Mouse (Mus musculus) CH12.LX (cell line): Measurements from ENCODE around the gene Usp13. TPM values are rescaled to one million over a fixed set of nuclear protein-coding genes. Genes with fewer than 3 reads are reported as not detected.

Experiments used
- DNase-seq: peaks from one replicate; pipeline ENCODE4 v3.0.0-alpha.2; 2013; ENCODE audit errors: extremely low read depth
- H3K27ac ChIP-seq: 2 replicates; pipeline ENCODE4 v1.5.1; 2012; ENCODE audit warnings: low read depth, mild to moderate bottlenecking, control low read depth, moderate library complexity; ENCODE audit not compliant: insufficient read depth
- H3K27me3 ChIP-seq: replicated peaks from 2 replicates; pipeline ENCODE3; 2012; ENCODE audit warnings: inconsistent platforms
- H3K36me3 ChIP-seq, 2 experiments: replicated peaks in 1 of 2; 2 replicates each; pipeline versions ENCODE3 to v1.6.1; 2012; ENCODE audit warnings: inconsistent platforms in 1 of 2, low read length in 1 of 2, mild to moderate bottlenecking in 1 of 2, mixed read lengths in 1 of 2, moderate library complexity in 1 of 2; ENCODE audit not compliant: control insufficient read depth in 1 of 2, insufficient read depth in 1 of 2
- H3K4me1 ChIP-seq, 2 experiments: 2 replicates each; pipeline ENCODE4 v1.6.1; 2012; ENCODE audit warnings: inconsistent platforms in 1 of 2, moderate library complexity in 1 of 2; ENCODE audit not compliant: insufficient read depth in 2 of 2, control insufficient read depth in 1 of 2
- H3K4me2 ChIP-seq: 2 replicates; pipeline ENCODE4 v1.6.1; 2012; ENCODE audit warnings: low read depth, mild to moderate bottlenecking, control low read depth; ENCODE audit not compliant: poor library complexity, insufficient read depth, severe bottlenecking
- H3K4me3 ChIP-seq, 3 experiments: fragments of 150-350 bp in 1 of 3; sonication (generic) in 1 of 3; replicated peaks in 1 of 3; 2 replicates each; pipeline versions ENCODE3 to v1.5.1; 2011 to 2012; ENCODE audit warnings: low read depth in 2 of 3, low read length in 2 of 3, mild to moderate bottlenecking in 2 of 3, moderate library complexity in 2 of 3, control low read depth in 1 of 3, improper control_type of control experiment in 1 of 3, inconsistent platforms in 1 of 3, mixed read lengths in 1 of 3; ENCODE audit not compliant: poor library complexity in 1 of 3
- H3K79me2 ChIP-seq: replicated peaks from 2 replicates; pipeline ENCODE4 v1.6.1; 2012; ENCODE audit warnings: mild to moderate bottlenecking, moderate library complexity; ENCODE audit not compliant: control insufficient read depth, poor library complexity, insufficient read depth, severe bottlenecking; ENCODE audit errors: extremely low read depth
- H3K9ac ChIP-seq: 2 replicates; pipeline ENCODE4 v1.6.1; 2012; ENCODE audit warnings: low read depth, mild to moderate bottlenecking, control low read depth, moderate library complexity; ENCODE audit not compliant: insufficient read depth
- H3K9me3 ChIP-seq: replicated peaks from 2 replicates; pipeline ENCODE3; 2012; ENCODE audit warnings: low read length, inconsistent platforms, mixed read lengths
- BHLHE40 ChIP-seq: IDR thresholded peaks from 2 replicates; pipeline ENCODE4 v1.6.1; 2011; ENCODE audit warnings: mild to moderate bottlenecking, low read depth, low read length, improper control_type of control experiment
- CHD2 ChIP-seq: IDR thresholded peaks from 2 replicates; pipeline ENCODE4 v1.6.1; 2011; ENCODE audit warnings: low read length, improper control_type of control experiment
- E2F4 ChIP-seq: IDR thresholded peaks from 2 replicates; pipeline ENCODE4 v1.6.1; 2011; ENCODE audit warnings: low read depth, low read length, improper control_type of control experiment; ENCODE audit not compliant: insufficient replicate concordance
- EP300 ChIP-seq: IDR thresholded peaks from 2 replicates; pipeline ENCODE4 v1.6.1; 2011; ENCODE audit warnings: low read length, improper control_type of control experiment
- ETS1 ChIP-seq: conservative IDR thresholded peaks from 2 replicates; pipeline ENCODE4 v1.6.1; 2012; ENCODE audit warnings: low read depth, mild to moderate bottlenecking, inconsistent platforms, low read length, improper control_type of control experiment, moderate library complexity
- GABPA ChIP-seq: IDR thresholded peaks from 2 replicates; pipeline ENCODE4 v1.6.1; 2012; ENCODE audit warnings: low read depth, low read length, improper control_type of control experiment, inconsistent platforms; ENCODE audit not compliant: insufficient replicate concordance
- HCFC1 ChIP-seq: IDR thresholded peaks from 2 replicates; pipeline ENCODE4 v1.6.1; 2012; ENCODE audit warnings: low read depth, mild to moderate bottlenecking, inconsistent platforms, low read length, improper control_type of control experiment
- IRF4 ChIP-seq: IDR thresholded peaks from 2 replicates; pipeline ENCODE4 v1.6.1; 2014; ENCODE audit warnings: low read depth, mild to moderate bottlenecking, inconsistent platforms, low read length, improper control_type of control experiment
- JUND ChIP-seq: conservative IDR thresholded peaks from 2 replicates; pipeline ENCODE4 v1.6.1; 2011; ENCODE audit warnings: low read depth, low read length, improper control_type of control experiment
- MAX ChIP-seq: IDR thresholded peaks from 2 replicates; pipeline ENCODE4 v1.6.1; 2011; ENCODE audit warnings: low read length, improper control_type of control experiment
- MAZ ChIP-seq: IDR thresholded peaks from 2 replicates; pipeline ENCODE4 v1.6.1; 2012; ENCODE audit warnings: low read depth, mild to moderate bottlenecking, inconsistent platforms, low read length, improper control_type of control experiment, moderate library complexity
- MXI1 ChIP-seq: IDR thresholded peaks from 2 replicates; pipeline ENCODE4 v1.6.1; 2011; ENCODE audit warnings: mild to moderate bottlenecking, low read depth, low read length, improper control_type of control experiment
- NELFE ChIP-seq: IDR thresholded peaks from 2 replicates; pipeline ENCODE4 v1.6.1; 2011; ENCODE audit warnings: low read depth, low read length, improper control_type of control experiment
- PAX5 ChIP-seq: IDR thresholded peaks from 2 replicates; pipeline ENCODE4 v1.6.1; 2012; ENCODE audit warnings: low read length, inconsistent platforms, mixed read lengths
- POLR2A ChIP-seq: IDR thresholded peaks from 2 replicates; pipeline ENCODE4 v1.6.1; 2011; ENCODE audit warnings: low read depth, mild to moderate bottlenecking, improper control_type of control experiment, low read length
- RAD21 ChIP-seq: IDR thresholded peaks from 2 replicates; pipeline ENCODE4 v1.6.1; 2011; ENCODE audit warnings: low read depth, mild to moderate bottlenecking, low read length, improper control_type of control experiment, moderate library complexity
- RCOR1 ChIP-seq: conservative IDR thresholded peaks from 2 replicates; pipeline ENCODE4 v1.6.1; 2012; ENCODE audit warnings: low read depth, mild to moderate bottlenecking, inconsistent platforms, low read length, improper control_type of control experiment
- SIN3A ChIP-seq: IDR thresholded peaks from 2 replicates; pipeline ENCODE4 v1.6.1; 2012; ENCODE audit warnings: low read length, improper control_type of control experiment, inconsistent platforms
- SMC3 ChIP-seq: IDR thresholded peaks from 2 replicates; pipeline ENCODE4 v1.6.1; 2011; ENCODE audit warnings: low read depth, low read length, improper control_type of control experiment
- UBTF ChIP-seq: IDR thresholded peaks from 2 replicates; pipeline ENCODE4 v1.6.1; 2012; ENCODE audit warnings: low read depth, mild to moderate bottlenecking, inconsistent platforms, low read length, improper control_type of control experiment, moderate library complexity
- USF2 ChIP-seq: conservative IDR thresholded peaks from 2 replicates; pipeline ENCODE4 v1.6.1; 2011; ENCODE audit warnings: low read depth, low read length, improper control_type of control experiment
- ZMIZ1 ChIP-seq: IDR thresholded peaks from 2 replicates; pipeline ENCODE4 v1.6.1; 2012; ENCODE audit warnings: low read depth, mild to moderate bottlenecking, inconsistent platforms, low read length, improper control_type of control experiment
- dilution Hi-C: fragments of 300-500 bp; cut with MboI; formaldehyde crosslinking; loops from 2 replicates; pipeline ENCODE4 v1.14.3; 2020; ENCODE audit warnings: low sequenced_read_pairs; ENCODE audit not compliant: extremely low pct_unique_long_range_greater_than_20kb, extremely low pct_ligation_motif_present
- in situ Hi-C: fragments of 300-500 bp; cut with MboI; formaldehyde crosslinking; loops from 3 replicates; pipeline ENCODE4 v1.14.3; 2019; ENCODE audit warnings: low sequenced_read_pairs, low pct_ligation_motif_present, low pct_unique_long_range_greater_than_20kb, mixed read lengths
- polyA plus RNA-seq: library from polyadenylated mRNA; unstranded; fragments of >175 nt; gene quantifications from 2 replicates; pipeline ENCODE4 v1.2.1, GENCODE M21; 2012; ENCODE audit warnings: low read depth; ENCODE audit not compliant: insufficient read length
- total RNA-seq, 2 experiments: library from RNA; depleted of rRNA; stranded (reverse); fragments of 300-350 nt in 1 of 2; fragments of >200 nt in 1 of 2; gene quantifications; 2 replicates each; pipeline ENCODE4 v1.2.3; 2012 to 2014

Usp13 gene
- total RNA-seq (2012; rRNA removed) (not detected in 2 replicates), total RNA-seq (2014; rRNA removed) (not detected in 2 replicates), polyA plus RNA-seq (not detected in 2 replicates)

DNA sequence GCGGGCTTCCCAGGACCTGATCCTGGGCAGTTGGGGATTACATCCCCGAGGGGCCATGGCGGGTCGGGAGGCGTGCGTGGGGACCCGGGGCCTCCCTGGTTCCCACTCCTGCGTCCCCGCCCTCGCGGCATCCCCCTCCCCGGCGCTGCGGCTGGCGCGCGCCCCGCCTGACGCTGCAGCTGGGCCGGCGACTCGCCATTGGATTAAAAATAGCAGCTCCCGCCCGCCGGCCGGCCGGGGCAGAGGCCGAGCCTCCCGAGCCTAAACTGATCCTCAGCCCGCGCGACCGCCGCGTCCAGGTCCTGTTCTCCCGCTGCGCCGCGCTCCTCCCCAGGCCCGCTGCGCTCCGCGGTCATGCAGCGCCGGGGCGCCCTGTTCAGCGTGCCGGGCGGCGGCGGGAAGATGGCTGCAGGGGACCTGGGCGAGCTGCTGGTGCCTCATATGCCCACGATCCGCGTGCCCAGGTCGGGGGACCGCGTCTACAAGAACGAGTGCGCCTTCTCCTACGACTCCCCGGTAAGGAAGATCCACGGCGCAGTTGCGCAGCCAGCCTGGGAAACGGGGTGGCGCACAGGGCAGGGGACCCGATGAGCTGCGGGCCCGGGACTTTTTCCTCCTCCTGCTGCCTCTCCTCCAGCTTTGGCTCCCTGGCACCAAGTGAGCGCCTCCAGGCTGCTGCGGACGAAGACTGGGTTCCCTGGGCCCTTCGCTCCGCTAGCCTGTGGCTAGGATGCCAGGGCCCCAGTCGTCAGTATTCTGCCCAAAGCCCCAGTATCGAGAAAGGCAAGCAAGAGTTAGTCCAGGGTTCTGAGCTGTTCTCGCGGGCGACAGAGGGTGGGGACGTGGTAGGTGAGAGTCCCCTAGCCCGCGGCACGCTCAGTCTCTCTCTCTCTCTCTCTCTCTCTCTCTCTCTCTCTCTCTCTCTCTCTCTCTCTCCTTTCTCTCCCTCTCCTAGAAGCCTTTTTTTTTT, at the start of gene Usp13:
TSS of gene Usp13 (plus strand) at position 190 of the 970 bp plus-strand sequence.
- Histone ChIP-seq H3K27me3 (no peaks in the 10 kb centered on the region), H3K4me2 (no peak within 1 kb of the TSS), H3K79me2 (no peaks in the 10 kb centered on the region), H3K36me3 (no peaks in the 10 kb centered on the region), H3K9me3 (peaks cover 5% of the 10 kb centered on the region), H3K4me3 (no peak within 1 kb of the TSS), H3K27ac (no peak within 1 kb of the TSS), H3K9ac (no peak within 1 kb of the TSS), H3K4me1 (no peaks in the 10 kb centered on the region)
- TF ChIP-seq E2F4 (no peak), MAX (no peak), BHLHE40 (no peak), IRF4 (no peak), JUND (no peak), SMC3 (no peak), SIN3A (no peak), UBTF (no peak), NELFE (no peak), GABPA (no peak), POLR2A (no peak), USF2 (no peak), CHD2 (no peak), RAD21 (no peak), ZMIZ1 (no peak), EP300 (no peak), PAX5 (no peak), MAZ (no peak)
- dilution Hi-C loops = no loop called here
- DNase-seq = no peak
- in situ Hi-C loops = no loop called here

DNA sequence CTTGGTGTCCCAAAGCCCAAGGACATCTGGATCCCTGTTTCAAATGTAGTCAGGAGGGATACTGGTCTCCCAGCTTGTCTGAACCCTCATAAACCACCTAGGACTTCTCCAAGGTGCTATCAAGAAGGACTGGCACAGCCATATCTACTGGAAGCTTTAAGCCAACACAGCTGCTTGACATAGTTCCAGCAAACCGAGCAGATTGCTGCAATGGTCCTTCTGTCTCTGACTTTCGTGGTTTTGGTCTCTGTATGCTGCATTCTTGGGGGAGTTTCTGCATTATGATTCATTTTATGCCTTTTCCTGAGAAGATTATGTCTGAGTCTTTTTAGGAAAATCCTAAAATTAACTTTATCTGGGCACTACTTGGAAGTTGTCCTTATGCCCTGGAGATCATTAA, 46.6 kb upstream of the Usp13 start:
- no peak overlapping the region for H3K27ac ChIP-seq
- H3K4me3 ChIP-seq = no peak overlapping the region
- no peaks in the 10 kb centered on the region for H3K9me3 ChIP-seq
- in situ Hi-C loops = no loop called here
- H3K4me2 ChIP-seq = no peak overlapping the region
- TF ChIP-seq ETS1 = no peak
- no peak for TF ChIP-seq RCOR1
- TF ChIP-seq MAX = no peak
- TF ChIP-seq MXI1 = no peak
- TF ChIP-seq HCFC1 = no peak
- no peak for TF ChIP-seq SIN3A
- TF ChIP-seq, all 38 proteins: peak for 0
- dilution Hi-C loops = no loop called here
- DNase-seq = no peak
- no peaks in the 10 kb centered on the region for H3K36me3 ChIP-seq
- H3K27me3 ChIP-seq = no peaks in the 10 kb centered on the region
- no peak overlapping the region for H3K9ac ChIP-seq
- H3K79me2 ChIP-seq = no peaks in the 10 kb centered on the region
- no peaks in the 10 kb centered on the region for H3K4me1 ChIP-seq
